Mouse (Mus musculus): ENCODE measurements around the gene Sfxn1. TPM values are rescaled to one million over a fixed set of nuclear protein-coding genes. Genes with fewer than 3 reads are reported as not detected.

Gene Sfxn1
- polyA plus RNA-seq, 1 experiment from 2014 or later, result 67.0 TPM

GRCm38 (mm10) chr13:54072526-54073057, 923 bp downstream of the Sfxn1 start:
- peak overlapping the region; percentile 74 for H3K4me2 ChIP-seq (replicated peaks; ENCODE audit: low read depth, low read length)
- H3K36me3 ChIP-seq (ENCODE audit: control insufficient read depth, insufficient read depth, low read length), result 0 out of 2 replicates have a peak, but pooled peaks cover 5% of the 10 kb centered on the region
- 0 out of 2 replicates have a peak, but pooled peaks cover 5% of the 10 kb centered on the region for H3K4me1 ChIP-seq (ENCODE audit: control insufficient read depth, insufficient read depth, low read length)
- H3K4me3 ChIP-seq (ENCODE audit: low read depth, low read length), result peak overlapping the region; percentile 73
- WGBS, result 27% methylated on average over 10 of the region's 10 CpGs
- H3K9ac ChIP-seq (replicated peaks; ENCODE audit: low read depth, low read length), result peak overlapping the region; percentile 78
- H3K27ac ChIP-seq (ENCODE audit: low read length), result peak overlapping the region; percentile 69
- no peaks in the 10 kb centered on the region for H3K9me3 ChIP-seq (ENCODE audit: control insufficient read depth, low read depth, low read length)
- H3K27me3 ChIP-seq (ENCODE audit: control insufficient read depth, insufficient read depth, low read length), result no peaks in the 10 kb centered on the region
- ATAC-seq (ENCODE audit: insufficient number of reproducible peaks, insufficient read depth, low FRiP score, low read depth), result no peak

GRCm38 (mm10) chr13:54073066-54073465, 1.4 kb downstream of the Sfxn1 start:
- Histone ChIP-seq H3K27me3 (ENCODE audit: control insufficient read depth, insufficient read depth, low read length) (no peaks in the 10 kb centered on the region), H3K9me3 (ENCODE audit: control insufficient read depth, low read depth, low read length) (no peaks in the 10 kb centered on the region), H3K4me1 (ENCODE audit: control insufficient read depth, insufficient read depth, low read length) (0 out of 2 replicates have a peak, but pooled peaks cover 5% of the 10 kb centered on the region), H3K9ac (replicated peaks; ENCODE audit: low read depth, low read length) (no peak overlapping the region), H3K27ac (ENCODE audit: low read length) (peak overlapping the region; percentile 69), H3K4me2 (replicated peaks; ENCODE audit: low read depth, low read length) (peak overlapping the region; percentile 74), H3K4me3 (ENCODE audit: low read depth, low read length) (peak overlapping the region; percentile 73; the same call in 1 of the 2 replicates), H3K36me3 (ENCODE audit: control insufficient read depth, insufficient read depth, low read length) (0 out of 2 replicates have a peak, but pooled peaks cover 5% of the 10 kb centered on the region)
- no peak for ATAC-seq (ENCODE audit: insufficient number of reproducible peaks, insufficient read depth, low FRiP score, low read depth)
- WGBS, result 13% methylated on average over 1 of the region's 1 CpGs

GRCm38 (mm10) chr13:54073491-54073890, 1.8 kb downstream of the Sfxn1 start:
- Histone ChIP-seq H3K36me3 (ENCODE audit: control insufficient read depth, insufficient read depth, low read length) (0 out of 2 replicates have a peak, but pooled peaks cover 5% of the 10 kb centered on the region), H3K9me3 (ENCODE audit: control insufficient read depth, low read depth, low read length) (no peaks in the 10 kb centered on the region), H3K27me3 (ENCODE audit: control insufficient read depth, insufficient read depth, low read length) (no peaks in the 10 kb centered on the region), H3K9ac (replicated peaks; ENCODE audit: low read depth, low read length) (no peak overlapping the region), H3K4me2 (replicated peaks; ENCODE audit: low read depth, low read length) (peak overlapping the region; percentile 74; the same call in 1 of the 2 replicates), H3K4me1 (ENCODE audit: control insufficient read depth, insufficient read depth, low read length) (0 out of 2 replicates have a peak, but pooled peaks cover 5% of the 10 kb centered on the region), H3K4me3 (ENCODE audit: low read depth, low read length) (no peak overlapping the region), H3K27ac (ENCODE audit: low read length) (peak overlapping the region; percentile 44; the same call in 1 of the 2 replicates)
- ATAC-seq (ENCODE audit: insufficient number of reproducible peaks, insufficient read depth, low FRiP score, low read depth), result no peak
- 78% methylated on average over 2 of the region's 2 CpGs for WGBS

GRCm38 (mm10) chr13:54075416-54075815, 3.7 kb downstream of the Sfxn1 start:
- H3K4me2 ChIP-seq (replicated peaks; ENCODE audit: low read depth, low read length), result no peak overlapping the region
- no peaks in the 10 kb centered on the region for H3K9me3 ChIP-seq (ENCODE audit: control insufficient read depth, low read depth, low read length)
- 0 out of 2 replicates have a peak, but pooled peaks cover 5% of the 10 kb centered on the region for H3K36me3 ChIP-seq (ENCODE audit: control insufficient read depth, insufficient read depth, low read length)
- H3K9ac ChIP-seq (replicated peaks; ENCODE audit: low read depth, low read length), result no peak overlapping the region
- H3K27ac ChIP-seq (ENCODE audit: low read length), result no peak overlapping the region
- no peaks in the 10 kb centered on the region for H3K27me3 ChIP-seq (ENCODE audit: control insufficient read depth, insufficient read depth, low read length)
- ATAC-seq (ENCODE audit: insufficient number of reproducible peaks, insufficient read depth, low FRiP score, low read depth), result no peak
- H3K4me1 ChIP-seq (ENCODE audit: control insufficient read depth, insufficient read depth, low read length), result 0 out of 2 replicates have a peak, but pooled peaks cover 12% of the 10 kb centered on the region
- H3K4me3 ChIP-seq (ENCODE audit: low read depth, low read length), result no peak overlapping the region
- 86% methylated on average over 2 of the region's 2 CpGs for WGBS

- Histone ChIP-seq H3K4me3 (ENCODE audit: low read depth, low read length) (no peak overlapping the region), H3K9me3 (ENCODE audit: control insufficient read depth, low read depth, low read length) (no peaks in the 10 kb centered on the region), H3K9ac (replicated peaks; ENCODE audit: low read depth, low read length) (no peak overlapping the region), H3K36me3 (ENCODE audit: control insufficient read depth, insufficient read depth, low read length) (0 out of 2 replicates have a peak, but pooled peaks cover 5% of the 10 kb centered on the region), H3K4me2 (replicated peaks; ENCODE audit: low read depth, low read length) (no peak overlapping the region), H3K27me3 (ENCODE audit: control insufficient read depth, insufficient read depth, low read length) (no peaks in the 10 kb centered on the region), H3K27ac (ENCODE audit: low read length) (no peak overlapping the region), H3K4me1 (ENCODE audit: control insufficient read depth, insufficient read depth, low read length) (0 out of 2 replicates have a peak, but pooled peaks cover 12% of the 10 kb centered on the region)
- ATAC-seq (ENCODE audit: insufficient number of reproducible peaks, insufficient read depth, low FRiP score, low read depth), result no peak
- WGBS, result 93% methylated on average over 6 of the region's 6 CpGs
Observed at GRCm38 (mm10) chr13:54076051-54076450, 4.4 kb downstream of the Sfxn1 start.

- no peak overlapping the region for H3K4me3 ChIP-seq (ENCODE audit: low read depth, low read length)
- no peak overlapping the region for H3K9ac ChIP-seq (replicated peaks; ENCODE audit: low read depth, low read length)
- no peak overlapping the region for H3K27ac ChIP-seq (ENCODE audit: low read length)
- ATAC-seq (ENCODE audit: insufficient number of reproducible peaks, insufficient read depth, low FRiP score, low read depth), result no peak
- H3K36me3 ChIP-seq (ENCODE audit: control insufficient read depth, insufficient read depth, low read length), result 0 out of 2 replicates have a peak, but pooled peaks cover 5% of the 10 kb centered on the region
- no peaks in the 10 kb centered on the region for H3K9me3 ChIP-seq (ENCODE audit: control insufficient read depth, low read depth, low read length)
- WGBS, result 84% methylated on average over 11 of the region's 11 CpGs
- H3K27me3 ChIP-seq (ENCODE audit: control insufficient read depth, insufficient read depth, low read length), result no peaks in the 10 kb centered on the region
- 0 out of 2 replicates have a peak, but pooled peaks cover 12% of the 10 kb centered on the region for H3K4me1 ChIP-seq (ENCODE audit: control insufficient read depth, insufficient read depth, low read length)
- no peak overlapping the region for H3K4me2 ChIP-seq (replicated peaks; ENCODE audit: low read depth, low read length)
Observed at GRCm38 (mm10) chr13:54076762-54077460, 5.2 kb downstream of the Sfxn1 start.

- no peak overlapping the region for H3K27ac ChIP-seq (ENCODE audit: low read length)
- no peaks in the 10 kb centered on the region for H3K27me3 ChIP-seq (ENCODE audit: control insufficient read depth, insufficient read depth, low read length)
- H3K4me3 ChIP-seq (ENCODE audit: low read depth, low read length), result no peak overlapping the region
- peaks cover 12% of the 10 kb centered on the region; the same call in 1 of the 2 replicates for H3K4me1 ChIP-seq (ENCODE audit: control insufficient read depth, insufficient read depth, low read length)
- H3K36me3 ChIP-seq (ENCODE audit: control insufficient read depth, insufficient read depth, low read length), result 0 out of 2 replicates have a peak, but pooled peaks cover 5% of the 10 kb centered on the region
- no peaks in the 10 kb centered on the region for H3K9me3 ChIP-seq (ENCODE audit: control insufficient read depth, low read depth, low read length)
- no peak overlapping the region for H3K9ac ChIP-seq (replicated peaks; ENCODE audit: low read depth, low read length)
- WGBS, result 62% methylated on average over 11 of the region's 11 CpGs
- H3K4me2 ChIP-seq (replicated peaks; ENCODE audit: low read depth, low read length), result no peak overlapping the region
- ATAC-seq (ENCODE audit: insufficient number of reproducible peaks, insufficient read depth, low FRiP score, low read depth), result no peak
Observed at GRCm38 (mm10) chr13:54077470-54078174, 6.0 kb downstream of the Sfxn1 start.

Measured in stomach, embryonic 14.5 days (tissue).